Mouse (Mus musculus): ENCODE data around the gene Hsdl1. TPM values are rescaled to one million over a fixed set of nuclear protein-coding genes. Genes with fewer than 3 reads are reported as not detected.

Gene Hsdl1
- 21.6 and 21.8 TPM in 2 replicates for polyA plus RNA-seq (2015; fragmentation: Nextera tagmentation; extraction: Ambion mirVana)

GRCm38 (mm10) chr8:119574437-119575365 lies at the start of gene Hsdl1, which contains the start of gene Dnaaf1:
TSS of gene Hsdl1 (minus strand) at chr8:119575183.
TSS of gene Dnaaf1 (plus strand) at chr8:119575235.
- H3K9ac ChIP-seq (ENCODE audit: low read depth, low read length), result peak within 1 kb of the TSS; percentile 64
- TF ChIP-seq CTCF (IDR thresholded peaks at IDR 0.05; ENCODE audit: low read depth), result peak; percentile 61
- no peaks in the 10 kb centered on the region for H3K27me3 ChIP-seq (replicated peaks; ENCODE audit: control insufficient read depth, insufficient read depth, low read length)
- peak within 1 kb of the TSS; percentile 99 for H3K4me2 ChIP-seq (replicated peaks; ENCODE audit: low read depth)
- peak; percentile 85 for ATAC-seq
- H3K27ac ChIP-seq (ENCODE audit: low read depth, low read length), result peak within 1 kb of the TSS; percentile 88
- H3K4me1 ChIP-seq (replicated peaks; ENCODE audit: control insufficient read depth, insufficient read depth, low read length), result 0 out of 2 replicates have a peak, but pooled peaks cover 10% of the 10 kb centered on the region
- H3K36me3 ChIP-seq (ENCODE audit: control insufficient read depth, insufficient read depth), result no peaks in the 10 kb centered on the region
- peak within 1 kb of the TSS; percentile 75 for H3K4me3 ChIP-seq (ENCODE audit: low read depth, low read length)
- under 1% methylated on average over 86 of the region's 97 CpGs for WGBS
- no peaks in the 10 kb centered on the region for H3K9me3 ChIP-seq (ENCODE audit: control insufficient read depth)

- Histone ChIP-seq H3K27me3 (replicated peaks; ENCODE audit: control insufficient read depth, insufficient read depth, low read length) (no peaks in the 10 kb centered on the region), H3K36me3 (ENCODE audit: control insufficient read depth, insufficient read depth) (no peaks in the 10 kb centered on the region), H3K9ac (ENCODE audit: low read depth, low read length) (no peak overlapping the region), H3K9me3 (ENCODE audit: control insufficient read depth) (no peaks in the 10 kb centered on the region), H3K27ac (ENCODE audit: low read depth, low read length) (no peak overlapping the region), H3K4me2 (replicated peaks; ENCODE audit: low read depth) (no peak overlapping the region), H3K4me3 (ENCODE audit: low read depth, low read length) (no peak overlapping the region), H3K4me1 (replicated peaks; ENCODE audit: control insufficient read depth, insufficient read depth, low read length) (peaks cover 4% of the 10 kb centered on the region; the same call in 1 of the 2 replicates)
- ATAC-seq, result no peak
- no peak for TF ChIP-seq CTCF (IDR thresholded peaks at IDR 0.05; ENCODE audit: low read depth)
- WGBS, result 68% methylated on average over 1 of the region's 1 CpGs
These were observed 48.8 kb upstream of the Hsdl1 start for GRCm38 (mm10) chr8:119623744-119624143.

- no peak overlapping the region for H3K4me2 ChIP-seq (replicated peaks; ENCODE audit: low read depth)
- no peaks in the 10 kb centered on the region for H3K27me3 ChIP-seq (replicated peaks; ENCODE audit: control insufficient read depth, insufficient read depth, low read length)
- H3K4me1 ChIP-seq (replicated peaks; ENCODE audit: control insufficient read depth, insufficient read depth, low read length), result peaks cover 4% of the 10 kb centered on the region; the same call in 1 of the 2 replicates
- no peaks in the 10 kb centered on the region for H3K9me3 ChIP-seq (ENCODE audit: control insufficient read depth)
- no peak overlapping the region for H3K4me3 ChIP-seq (ENCODE audit: low read depth, low read length)
- H3K27ac ChIP-seq (ENCODE audit: low read depth, low read length), result no peak overlapping the region
- TF ChIP-seq CTCF (IDR thresholded peaks at IDR 0.05; ENCODE audit: low read depth), result no peak
- no peaks in the 10 kb centered on the region for H3K36me3 ChIP-seq (ENCODE audit: control insufficient read depth, insufficient read depth)
- 81% methylated on average over 8 of the region's 8 CpGs for whole genome bisulfite sequencing
- ATAC-seq, result no peak
- H3K9ac ChIP-seq (ENCODE audit: low read depth, low read length), result no peak overlapping the region
These were observed 48.1 kb upstream of the Hsdl1 start for GRCm38 (mm10) chr8:119623061-119623460.

GRCm38 (mm10) chr8:119622555-119622954 lies 47.6 kb upstream of the Hsdl1 start:
- Histone ChIP-seq H3K9ac (ENCODE audit: low read depth, low read length) (no peak overlapping the region), H3K27ac (ENCODE audit: low read depth, low read length) (no peak overlapping the region), H3K4me3 (ENCODE audit: low read depth, low read length) (no peak overlapping the region), H3K4me1 (replicated peaks; ENCODE audit: control insufficient read depth, insufficient read depth, low read length) (peaks cover 4% of the 10 kb centered on the region; the same call in 1 of the 2 replicates), H3K36me3 (ENCODE audit: control insufficient read depth, insufficient read depth) (no peaks in the 10 kb centered on the region), H3K4me2 (replicated peaks; ENCODE audit: low read depth) (no peak overlapping the region), H3K27me3 (replicated peaks; ENCODE audit: control insufficient read depth, insufficient read depth, low read length) (no peaks in the 10 kb centered on the region), H3K9me3 (ENCODE audit: control insufficient read depth) (no peaks in the 10 kb centered on the region)
- TF ChIP-seq CTCF (IDR thresholded peaks at IDR 0.05; ENCODE audit: low read depth), result no peak
- WGBS, result 74% methylated on average over 4 of the region's 4 CpGs
- ATAC-seq, result no peak

GRCm38 (mm10) chr8:119620848-119621465 lies 46.0 kb upstream of the Hsdl1 start:
- Histone ChIP-seq H3K27ac (ENCODE audit: low read depth, low read length) (no peak overlapping the region), H3K4me3 (ENCODE audit: low read depth, low read length) (no peak overlapping the region), H3K9me3 (ENCODE audit: control insufficient read depth) (no peaks in the 10 kb centered on the region), H3K4me2 (replicated peaks; ENCODE audit: low read depth) (no peak overlapping the region), H3K9ac (ENCODE audit: low read depth, low read length) (no peak overlapping the region), H3K4me1 (replicated peaks; ENCODE audit: control insufficient read depth, insufficient read depth, low read length) (no peaks in the 10 kb centered on the region), H3K27me3 (replicated peaks; ENCODE audit: control insufficient read depth, insufficient read depth, low read length) (no peaks in the 10 kb centered on the region), H3K36me3 (ENCODE audit: control insufficient read depth, insufficient read depth) (no peaks in the 10 kb centered on the region)
- no peak for TF ChIP-seq CTCF (IDR thresholded peaks at IDR 0.05; ENCODE audit: low read depth)
- 78% methylated on average over 14 of the region's 14 CpGs for WGBS
- no peak for ATAC-seq
